Mouse (Mus musculus) ES-E14 (cell line): ENCODE results near the gene Olfr1278.
"Not testable (repeated sequence)": the region's sequence is repeated elsewhere in the genome, so short reads cannot be mapped to it uniquely, and the experiment has no call there.

ENCODE experiments used
- CHD2 ChIP-seq: IDR thresholded peaks from 2 replicates; pipeline ENCODE4 v1.6.1; 2014; ENCODE audit warnings: mild to moderate bottlenecking, low read depth, low read length, inconsistent platforms
- HCFC1 ChIP-seq: IDR thresholded peaks from 2 replicates; pipeline ENCODE4 v1.6.1; 2012; ENCODE audit warnings: low read length, inconsistent platforms, borderline replicate concordance; ENCODE audit not compliant: insufficient read depth
- MAFK ChIP-seq: IDR thresholded peaks from 2 replicates; pipeline ENCODE4 v1.6.1; 2014; ENCODE audit warnings: mild to moderate bottlenecking, low read depth, low read length, inconsistent platforms; ENCODE audit not compliant: insufficient read depth
- ZNF384 ChIP-seq: IDR thresholded peaks from 2 replicates; pipeline ENCODE4 v1.6.1; 2012; ENCODE audit warnings: low read depth, low read length, inconsistent platforms

DNA sequence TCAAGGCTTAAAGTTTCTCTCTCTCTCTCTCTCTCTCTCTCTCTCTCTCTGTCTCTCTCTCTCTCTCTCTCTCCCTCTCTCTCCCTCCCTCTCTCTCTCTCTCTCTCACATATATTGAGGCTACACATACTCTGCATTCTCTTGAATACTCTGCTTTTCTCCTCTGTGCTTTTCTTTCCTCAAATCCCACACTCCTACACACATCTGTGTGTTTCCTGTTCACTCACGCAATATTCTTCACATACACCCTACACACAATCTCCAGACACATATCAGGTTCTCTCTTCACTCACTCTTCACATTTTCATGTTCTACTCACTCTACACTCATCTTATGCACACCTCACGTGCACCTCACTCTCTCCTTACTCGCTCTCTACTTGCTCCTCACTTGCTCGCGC lies 43.8 kb downstream of the Olfr1278 start:
- not testable (repeated sequence) for TF ChIP-seq MAFK, HCFC1, ZNF384, CHD2
